Mouse (Mus musculus): ENCODE results near the gene Adamtsl1. TPM values are rescaled to one million over a fixed set of nuclear protein-coding genes. Genes with fewer than 3 reads are reported as not detected.

Adamtsl1 gene
- polyA plus RNA-seq, 1 experiment from 2014 or later: 8.1 TPM

DNA sequence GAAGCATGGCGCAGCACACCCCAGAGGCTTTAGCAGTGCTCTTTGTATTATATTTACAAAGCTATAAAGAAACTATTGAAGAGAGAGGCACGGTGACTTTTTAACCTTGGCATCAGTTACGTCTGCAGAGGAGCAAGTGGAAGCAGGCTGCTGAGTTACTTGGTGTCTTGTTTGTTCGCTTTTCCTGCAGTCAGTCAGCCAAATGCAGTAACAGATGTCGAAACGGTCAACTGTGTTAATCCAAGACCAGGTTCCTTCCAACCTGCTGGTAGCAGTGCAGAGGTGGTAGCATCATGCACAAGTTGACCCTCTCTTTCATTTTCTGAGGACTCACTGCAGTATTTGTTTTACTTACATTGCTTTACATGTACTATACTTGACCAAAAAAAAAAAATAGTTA lies 908.6 kb downstream of the Adamtsl1 start:
- DNase-seq (ENCODE audit: low spot score) (no peak), ATAC-seq (replicated peaks; ENCODE audit: low FRiP score) (no peak)
- no peak overlapping the region for H3K4me3 ChIP-seq (ENCODE audit: low read depth, low read length)
- no peaks in the 10 kb centered on the region for H3K36me3 ChIP-seq (ENCODE audit: control insufficient read depth, insufficient read depth, low read length)
- H3K27me3 ChIP-seq (ENCODE audit: control insufficient read depth, insufficient read depth, low read length): no peaks in the 10 kb centered on the region
- H3K9me3 ChIP-seq (ENCODE audit: control insufficient read depth, low read length): no peaks in the 10 kb centered on the region
- WGBS: 80% methylated on average over 6 of the region's 6 CpGs
- no peak overlapping the region for H3K9ac ChIP-seq (ENCODE audit: low read length)
- H3K4me2 ChIP-seq (ENCODE audit: low read depth, low read length, severe bottlenecking): no peak overlapping the region
- H3K4me1 ChIP-seq (replicated peaks; ENCODE audit: control insufficient read depth, insufficient read depth, low read length): no peaks in the 10 kb centered on the region
- H3K27ac ChIP-seq (ENCODE audit: low read depth, low read length): no peak overlapping the region

DNA sequence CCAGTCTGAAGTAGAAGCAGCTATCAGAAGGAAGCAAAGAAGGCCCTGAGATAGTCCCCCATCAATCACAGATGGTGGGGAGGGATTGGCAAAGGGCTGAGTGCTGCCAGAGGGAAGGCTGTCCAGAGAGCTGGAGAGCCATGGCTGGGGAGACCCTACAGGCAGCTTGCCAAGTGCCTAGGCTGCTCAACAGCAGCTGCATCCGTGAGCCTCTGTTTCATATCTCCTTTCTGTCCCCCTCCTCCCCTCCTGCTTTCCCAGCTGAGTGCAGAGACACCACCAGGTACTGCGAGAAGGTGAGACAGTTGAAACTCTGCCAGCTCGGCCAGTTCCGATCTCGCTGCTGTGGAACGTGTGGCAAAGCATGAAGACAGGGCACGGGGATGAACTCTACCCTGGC lies 911.6 kb downstream of the Adamtsl1 start:
- ATAC-seq (replicated peaks; ENCODE audit: low FRiP score) (no peak), DNase-seq (ENCODE audit: low spot score) (no peak)
- Histone ChIP-seq H3K4me1 (replicated peaks; ENCODE audit: control insufficient read depth, insufficient read depth, low read length) (no peaks in the 10 kb centered on the region), H3K9ac (ENCODE audit: low read length) (no peak overlapping the region), H3K4me3 (ENCODE audit: low read depth, low read length) (no peak overlapping the region), H3K27ac (ENCODE audit: low read depth, low read length) (no peak overlapping the region), H3K9me3 (ENCODE audit: control insufficient read depth, low read length) (no peaks in the 10 kb centered on the region), H3K27me3 (ENCODE audit: control insufficient read depth, insufficient read depth, low read length) (no peaks in the 10 kb centered on the region), H3K4me2 (ENCODE audit: low read depth, low read length, severe bottlenecking) (no peak overlapping the region), H3K36me3 (ENCODE audit: control insufficient read depth, insufficient read depth, low read length) (no peaks in the 10 kb centered on the region)
- 87% methylated on average over 7 of the region's 7 CpGs for WGBS

DNA sequence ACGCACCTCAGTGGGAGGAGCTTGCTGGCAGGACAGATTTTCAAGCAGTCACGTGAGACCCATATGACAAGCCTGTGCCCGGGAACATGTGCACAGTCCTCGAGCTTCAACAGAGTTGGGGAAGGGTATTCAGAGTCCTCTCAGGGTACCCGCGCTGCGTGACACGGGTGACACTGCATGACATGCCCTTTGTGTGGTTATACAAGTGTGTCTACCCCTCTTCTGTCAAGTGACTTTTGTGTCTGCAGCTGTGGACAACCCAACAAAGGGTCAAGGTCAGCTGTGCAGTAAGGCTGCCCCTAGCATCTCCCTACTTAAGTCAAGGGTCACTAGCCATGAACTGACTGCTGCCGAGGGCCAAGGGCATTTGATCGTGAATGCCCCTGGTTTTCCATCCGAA lies 912.6 kb downstream of the Adamtsl1 start:
- Histone ChIP-seq H3K27ac (ENCODE audit: low read depth, low read length) (no peak overlapping the region), H3K27me3 (ENCODE audit: control insufficient read depth, insufficient read depth, low read length) (no peaks in the 10 kb centered on the region)

DNA sequence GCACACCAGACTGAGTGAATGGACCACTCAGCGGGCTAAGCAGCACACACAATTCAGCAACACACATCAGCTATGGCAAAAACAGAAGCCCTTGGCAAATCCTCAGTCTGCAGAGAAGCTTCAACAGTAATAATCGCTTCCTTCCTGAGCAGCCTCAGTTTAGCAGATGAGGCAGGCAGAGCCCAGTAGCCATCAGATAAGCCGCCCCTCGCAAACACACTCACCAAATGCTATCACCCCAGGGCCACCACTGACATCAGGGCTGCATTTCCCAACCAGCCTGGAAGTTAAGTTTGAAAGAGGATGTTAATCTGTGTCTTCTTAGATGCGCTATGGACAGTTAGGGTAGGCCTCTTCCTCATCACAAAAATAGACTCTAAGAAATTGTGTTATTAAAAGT lies 913.3 kb downstream of the Adamtsl1 start:
- no peaks in the 10 kb centered on the region for H3K4me1 ChIP-seq (replicated peaks; ENCODE audit: control insufficient read depth, insufficient read depth, low read length)
- WGBS: 72% methylated on average over 5 of the region's 5 CpGs
- no peaks in the 10 kb centered on the region for H3K27me3 ChIP-seq (ENCODE audit: control insufficient read depth, insufficient read depth, low read length)
- no peak for ATAC-seq (replicated peaks; ENCODE audit: low FRiP score)
- no peaks in the 10 kb centered on the region for H3K36me3 ChIP-seq (ENCODE audit: control insufficient read depth, insufficient read depth, low read length)
- no peak overlapping the region for H3K9ac ChIP-seq (ENCODE audit: low read length)
- DNase-seq (ENCODE audit: low spot score): no peak
- H3K4me3 ChIP-seq (ENCODE audit: low read depth, low read length): no peak overlapping the region
- H3K9me3 ChIP-seq (ENCODE audit: control insufficient read depth, low read length): no peaks in the 10 kb centered on the region
- H3K4me2 ChIP-seq (ENCODE audit: low read depth, low read length, severe bottlenecking): no peak overlapping the region
- no peak overlapping the region for H3K27ac ChIP-seq (ENCODE audit: low read depth, low read length)

More for the DNA sequence above, 912.6 kb downstream of the Adamtsl1 start:
- WGBS: 75% methylated on average over 11 of the region's 11 CpGs
- Histone ChIP-seq H3K4me1 (replicated peaks; ENCODE audit: control insufficient read depth, insufficient read depth, low read length) (no peaks in the 10 kb centered on the region), H3K4me2 (ENCODE audit: low read depth, low read length, severe bottlenecking) (no peak overlapping the region), H3K4me3 (ENCODE audit: low read depth, low read length) (no peak overlapping the region), H3K9ac (ENCODE audit: low read length) (no peak overlapping the region), H3K9me3 (ENCODE audit: control insufficient read depth, low read length) (no peaks in the 10 kb centered on the region), H3K36me3 (ENCODE audit: control insufficient read depth, insufficient read depth, low read length) (no peaks in the 10 kb centered on the region)
- ATAC-seq (replicated peaks; ENCODE audit: low FRiP score) (no peak), DNase-seq (ENCODE audit: low spot score) (no peak)

DNA sequence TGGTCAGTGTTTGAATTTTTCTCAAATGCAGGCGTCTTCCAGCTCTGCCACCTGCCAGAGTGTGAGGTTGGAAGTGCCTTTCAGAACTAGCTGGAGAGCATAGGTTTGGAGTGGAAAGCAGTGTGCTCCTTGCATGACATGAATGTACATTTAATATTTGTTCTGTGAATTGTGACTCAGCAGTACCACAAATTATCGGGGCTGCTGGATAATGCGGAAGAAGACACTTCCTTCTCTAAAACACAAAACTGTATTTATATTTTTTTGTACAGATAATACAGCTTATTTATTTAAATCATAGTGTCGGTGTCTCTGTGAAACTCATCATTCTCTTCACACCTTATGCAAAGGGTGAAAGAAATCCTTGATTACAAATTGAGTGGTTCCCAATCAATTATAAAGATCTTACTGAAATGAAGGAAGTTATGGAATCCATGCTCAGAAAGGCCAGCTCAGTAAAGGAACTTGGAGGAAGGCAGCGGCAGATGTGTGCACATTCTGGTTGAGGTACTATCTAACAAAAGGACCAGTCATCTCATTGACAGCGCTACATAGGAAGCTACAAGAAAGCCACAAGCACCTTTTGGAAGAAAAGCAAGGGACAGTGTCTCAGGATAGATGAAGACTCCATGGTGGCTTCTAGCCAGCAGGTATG lies 914.2 kb downstream of the Adamtsl1 start:
- Histone ChIP-seq H3K4me1 (replicated peaks; ENCODE audit: control insufficient read depth, insufficient read depth, low read length) (no peaks in the 10 kb centered on the region), H3K36me3 (ENCODE audit: control insufficient read depth, insufficient read depth, low read length) (no peaks in the 10 kb centered on the region), H3K4me3 (ENCODE audit: low read depth, low read length) (no peak overlapping the region), H3K9ac (ENCODE audit: low read length) (no peak overlapping the region), H3K4me2 (ENCODE audit: low read depth, low read length, severe bottlenecking) (no peak overlapping the region), H3K9me3 (ENCODE audit: control insufficient read depth, low read length) (no peaks in the 10 kb centered on the region), H3K27me3 (ENCODE audit: control insufficient read depth, insufficient read depth, low read length) (no peaks in the 10 kb centered on the region), H3K27ac (ENCODE audit: low read depth, low read length) (no peak overlapping the region)
- ATAC-seq (replicated peaks; ENCODE audit: low FRiP score): no peak
- DNase-seq (ENCODE audit: low spot score): no peak
- WGBS: 92% methylated on average over 6 of the region's 6 CpGs

DNA sequence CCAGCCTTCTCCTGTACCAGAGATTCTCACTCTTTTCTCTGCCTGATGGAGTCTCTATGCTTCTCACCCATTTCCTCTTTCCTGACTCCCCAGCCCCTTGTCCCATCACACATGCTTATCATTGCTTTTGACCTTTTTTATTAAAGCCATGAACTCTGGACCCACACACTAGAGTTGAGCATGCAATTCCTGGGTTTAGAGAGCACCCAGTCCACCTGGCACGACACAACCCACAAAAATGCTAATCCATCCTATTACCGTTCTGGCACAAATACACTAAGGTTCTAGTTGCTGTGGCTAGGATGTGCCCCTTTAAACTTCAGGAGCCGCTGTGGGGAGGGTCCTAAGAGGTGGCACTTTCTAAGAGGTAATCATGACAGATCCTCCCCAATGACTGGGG lies 921.7 kb downstream of the Adamtsl1 start:
- H3K4me3 ChIP-seq (ENCODE audit: low read depth, low read length): no peak overlapping the region
- H3K36me3 ChIP-seq (ENCODE audit: control insufficient read depth, insufficient read depth, low read length): no peaks in the 10 kb centered on the region
- H3K4me1 ChIP-seq (replicated peaks; ENCODE audit: control insufficient read depth, insufficient read depth, low read length): no peaks in the 10 kb centered on the region
- no peak for DNase-seq (ENCODE audit: low spot score)
- no peak overlapping the region for H3K4me2 ChIP-seq (ENCODE audit: low read depth, low read length, severe bottlenecking)
- WGBS: 96% methylated on average over 3 of the region's 3 CpGs
- ATAC-seq (replicated peaks; ENCODE audit: low FRiP score): no peak
- no peaks in the 10 kb centered on the region for H3K27me3 ChIP-seq (ENCODE audit: control insufficient read depth, insufficient read depth, low read length)
- no peak overlapping the region for H3K27ac ChIP-seq (ENCODE audit: low read depth, low read length)
- H3K9ac ChIP-seq (ENCODE audit: low read length): no peak overlapping the region
- no peaks in the 10 kb centered on the region for H3K9me3 ChIP-seq (ENCODE audit: control insufficient read depth, low read length)

DNA sequence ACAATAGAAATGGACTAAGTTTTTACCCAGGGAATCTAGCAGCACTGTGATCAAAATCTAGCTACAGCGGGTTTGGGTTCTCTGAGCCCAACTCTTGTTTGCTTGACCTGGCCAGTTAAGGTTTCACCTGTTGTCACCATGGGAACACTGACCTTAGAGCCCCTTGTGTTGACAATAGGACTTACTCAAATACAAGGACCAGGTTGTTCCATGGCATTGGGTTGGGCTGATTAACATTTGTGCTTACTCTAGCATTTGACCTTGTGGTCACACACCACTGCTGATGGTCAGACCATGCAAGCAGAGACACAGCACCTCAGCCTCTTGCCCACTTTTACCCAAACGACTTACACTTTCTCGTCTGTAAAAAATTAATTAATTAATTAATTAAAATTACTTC lies 922.4 kb downstream of the Adamtsl1 start:
- Histone ChIP-seq H3K9me3 (ENCODE audit: control insufficient read depth, low read length) (no peaks in the 10 kb centered on the region), H3K9ac (ENCODE audit: low read length) (no peak overlapping the region), H3K4me2 (ENCODE audit: low read depth, low read length, severe bottlenecking) (no peak overlapping the region), H3K27ac (ENCODE audit: low read depth, low read length) (no peak overlapping the region), H3K27me3 (ENCODE audit: control insufficient read depth, insufficient read depth, low read length) (no peaks in the 10 kb centered on the region), H3K36me3 (ENCODE audit: control insufficient read depth, insufficient read depth, low read length) (no peaks in the 10 kb centered on the region), H3K4me1 (replicated peaks; ENCODE audit: control insufficient read depth, insufficient read depth, low read length) (no peaks in the 10 kb centered on the region), H3K4me3 (ENCODE audit: low read depth, low read length) (no peak overlapping the region)
- WGBS: 85% methylated on average over 3 of the region's 3 CpGs
- ATAC-seq (replicated peaks; ENCODE audit: low FRiP score): no peak
- DNase-seq (ENCODE audit: low spot score): no peak

DNA sequence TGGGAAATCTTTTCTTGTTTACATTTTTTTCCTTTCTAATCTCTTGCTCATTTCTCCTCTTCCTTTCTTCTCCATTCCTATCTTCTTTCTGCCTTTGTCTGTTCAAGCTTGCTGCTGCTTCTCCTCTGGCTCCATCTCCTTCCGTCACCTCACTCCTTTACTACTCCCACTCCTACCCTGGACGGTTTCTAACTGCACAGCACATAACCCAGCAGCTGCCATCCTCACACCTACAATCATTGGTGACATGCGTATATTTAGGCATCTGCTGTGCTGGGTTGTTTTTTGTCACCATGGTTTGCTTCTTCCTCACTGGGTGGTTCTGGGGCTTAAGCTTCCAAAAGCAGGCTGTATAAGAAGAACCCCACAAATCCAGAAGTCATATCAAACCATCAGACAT lies 936.5 kb downstream of the Adamtsl1 start:
- no peaks in the 10 kb centered on the region for H3K4me1 ChIP-seq (replicated peaks; ENCODE audit: control insufficient read depth, insufficient read depth, low read length)
- H3K4me3 ChIP-seq (ENCODE audit: low read depth, low read length): no peak overlapping the region
- 90% methylated on average over 3 of the region's 3 CpGs for WGBS
- H3K36me3 ChIP-seq (ENCODE audit: control insufficient read depth, insufficient read depth, low read length): no peaks in the 10 kb centered on the region
- H3K27ac ChIP-seq (ENCODE audit: low read depth, low read length): no peak overlapping the region
- no peaks in the 10 kb centered on the region for H3K27me3 ChIP-seq (ENCODE audit: control insufficient read depth, insufficient read depth, low read length)
- H3K9me3 ChIP-seq (ENCODE audit: control insufficient read depth, low read length): no peaks in the 10 kb centered on the region
- no peak overlapping the region for H3K9ac ChIP-seq (ENCODE audit: low read length)
- no peak for DNase-seq (ENCODE audit: low spot score)
- H3K4me2 ChIP-seq (ENCODE audit: low read depth, low read length, severe bottlenecking): no peak overlapping the region
- ATAC-seq (replicated peaks; ENCODE audit: low FRiP score): no peak

DNA sequence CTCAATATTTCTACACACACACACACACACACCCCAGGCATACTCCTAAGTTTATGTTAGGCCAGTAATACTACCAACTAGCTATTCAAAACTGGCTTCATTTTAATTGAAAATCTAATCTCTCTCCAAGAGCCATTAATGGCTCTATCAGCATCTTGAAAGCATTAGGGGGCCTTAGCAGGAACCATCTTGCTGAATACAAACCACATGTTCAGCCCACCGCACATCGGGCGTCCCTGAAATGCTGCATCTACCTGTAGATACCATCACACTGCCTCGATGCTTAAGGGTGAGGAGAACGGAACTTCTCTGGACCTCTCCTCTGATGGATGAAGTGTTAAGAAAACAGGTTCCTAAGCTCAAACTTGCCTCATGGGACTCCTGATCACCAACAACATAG lies 950.8 kb downstream of the Adamtsl1 start:
- Histone ChIP-seq H3K9me3 (ENCODE audit: control insufficient read depth, low read length) (no peaks in the 10 kb centered on the region), H3K9ac (ENCODE audit: low read length) (no peak overlapping the region), H3K4me3 (ENCODE audit: low read depth, low read length) (no peak overlapping the region), H3K36me3 (ENCODE audit: control insufficient read depth, insufficient read depth, low read length) (no peaks in the 10 kb centered on the region), H3K4me1 (replicated peaks; ENCODE audit: control insufficient read depth, insufficient read depth, low read length) (no peaks in the 10 kb centered on the region), H3K27me3 (ENCODE audit: control insufficient read depth, insufficient read depth, low read length) (no peaks in the 10 kb centered on the region), H3K27ac (ENCODE audit: low read depth, low read length) (no peak overlapping the region), H3K4me2 (ENCODE audit: low read depth, low read length, severe bottlenecking) (no peak overlapping the region)
- DNase-seq (ENCODE audit: low spot score) (no peak), ATAC-seq (replicated peaks; ENCODE audit: low FRiP score) (no peak)
- WGBS: 83% methylated on average over 5 of the region's 5 CpGs

Data from forebrain, embryonic 11.5 days (tissue).